Mouse (Mus musculus) CH12.LX (cell line): ENCODE data around the gene Msi2.

ENCODE experiments used
- CTCF ChIP-seq, 2 experiments: IDR thresholded peaks in 1 of 2; conservative IDR thresholded peaks in 1 of 2; 2 replicates each; pipeline ENCODE4 v1.5.1; 2011 to 2012; ENCODE audit warnings: low read depth in 2 of 2, low read length in 2 of 2, improper control_type of control experiment in 1 of 2, inconsistent platforms in 1 of 2, mild to moderate bottlenecking in 1 of 2, moderate library complexity in 1 of 2
- ETS1 ChIP-seq: conservative IDR thresholded peaks from 2 replicates; pipeline ENCODE4 v1.6.1; 2012; ENCODE audit warnings: low read depth, mild to moderate bottlenecking, inconsistent platforms, low read length, improper control_type of control experiment, moderate library complexity
- MAZ ChIP-seq: IDR thresholded peaks from 2 replicates; pipeline ENCODE4 v1.6.1; 2012; ENCODE audit warnings: low read depth, mild to moderate bottlenecking, inconsistent platforms, low read length, improper control_type of control experiment, moderate library complexity
- RAD21 ChIP-seq: IDR thresholded peaks from 2 replicates; pipeline ENCODE4 v1.6.1; 2011; ENCODE audit warnings: low read depth, mild to moderate bottlenecking, low read length, improper control_type of control experiment, moderate library complexity
- UBTF ChIP-seq: IDR thresholded peaks from 2 replicates; pipeline ENCODE4 v1.6.1; 2012; ENCODE audit warnings: low read depth, mild to moderate bottlenecking, inconsistent platforms, low read length, improper control_type of control experiment, moderate library complexity
- ZC3H11A ChIP-seq: IDR thresholded peaks from 2 replicates; pipeline ENCODE4 v1.6.1; 2012; ENCODE audit warnings: low read depth, mild to moderate bottlenecking, inconsistent platforms, low read length, improper control_type of control experiment

- no peak for TF ChIP-seq MAZ
- TF ChIP-seq UBTF, result no peak
- no peak for TF ChIP-seq CTCF (conservative IDR thresholded peaks at IDR 0.05 in 1 of 2, IDR thresholded peaks at IDR 0.05 in 1 of 2; ENCODE audit: low read depth in 2 of 2, low read length in 2 of 2)
- no peak for TF ChIP-seq ZC3H11A
- no peak for TF ChIP-seq RAD21
- TF ChIP-seq ETS1, result no peak
Measured at GRCm38 (mm10) chr11:88515267-88515666, 203.0 kb downstream of the Msi2 start.
